Mouse (Mus musculus) heart, adult 18-20 months (tissue): ENCODE measurements around the gene Clic5. TPM values are rescaled to one million over a fixed set of nuclear protein-coding genes. Genes with fewer than 3 reads are reported as not detected.
A peak's percentile ranks its signal among the peaks of the same experiment; 100 is the strongest.
"Not testable (repeated sequence)": the region's sequence is repeated elsewhere in the genome, so short reads cannot be mapped to it uniquely, and the experiment has no call there.

ENCODE experiments used
- DNase-seq, 2 experiments: peaks; one replicate each; pipeline ENCODE4 v3.0.0; 2021 to 2022; ENCODE audit warnings: mixed read lengths in 1 of 2
- long read RNA-seq, 2 experiments: library from polyadenylated mRNA; stranded (forward); transcript quantifications; one replicate each; pipeline ENCODE4 v2.0.0; 2021
- total RNA-seq, 2 experiments: library from RNA; stranded (reverse); gene quantifications; 2 replicates each; pipeline ENCODE4 v1.2.3; 2021

Gene Clic5
- 100 to 1,000 TPM; 141 to 144 TPM for total RNA-seq
- long read RNA-seq, experiment 1, full-length matches to known transcripts: 96 of 131 reads
- long read RNA-seq, experiment 1, partial matches to known transcripts: 29 of 131 reads
- long read RNA-seq, experiment 1, other reads (novel, unspliced or antisense): 6 of 131 reads
- long read RNA-seq, experiment 2, full-length matches to known transcripts: 30 of 47 reads
- long read RNA-seq, experiment 2, partial matches to known transcripts: 1 of 47 reads
- long read RNA-seq, experiment 2, other reads (novel, unspliced or antisense): 16 of 47 reads

DNA sequence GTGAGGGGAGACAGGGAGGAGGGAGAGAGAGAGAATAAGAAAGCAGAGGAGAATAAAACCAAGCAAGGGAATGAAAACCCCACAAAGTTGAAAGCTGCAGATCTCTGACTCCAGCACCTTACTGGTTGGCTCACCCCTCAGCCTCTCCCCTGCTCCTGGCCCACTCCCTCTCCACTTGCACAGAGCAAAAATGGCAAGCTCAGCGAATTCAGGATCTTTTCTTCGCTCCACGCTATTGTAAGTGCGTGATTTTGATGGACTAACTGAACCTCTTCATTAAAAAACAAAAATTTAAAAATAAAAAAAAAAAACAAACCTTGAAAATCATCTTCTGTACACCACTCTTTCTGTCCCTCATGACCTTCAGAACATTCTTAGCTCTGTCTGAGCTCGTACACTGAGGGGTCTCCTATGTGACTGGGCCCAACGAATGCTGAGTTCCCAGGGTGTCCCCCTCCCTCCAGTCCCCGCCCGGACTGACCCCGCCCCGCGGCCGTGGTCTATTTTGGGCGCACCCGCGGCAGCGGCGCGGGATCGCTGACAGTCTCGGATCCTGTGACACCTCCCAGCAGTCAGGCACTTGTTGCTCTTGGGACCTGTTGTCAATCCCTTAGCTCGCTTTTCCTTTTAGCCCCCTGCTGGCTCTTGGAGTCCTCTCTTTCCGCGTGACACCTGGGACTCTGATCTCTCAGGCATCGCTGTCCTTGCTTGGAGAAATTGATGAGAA, at the start of gene Clic5:
Gene Clic5 (plus strand): TSS at position 543 of the 727 bp plus-strand sequence.
- DNase-seq: peak; percentile 87 to 91

DNA sequence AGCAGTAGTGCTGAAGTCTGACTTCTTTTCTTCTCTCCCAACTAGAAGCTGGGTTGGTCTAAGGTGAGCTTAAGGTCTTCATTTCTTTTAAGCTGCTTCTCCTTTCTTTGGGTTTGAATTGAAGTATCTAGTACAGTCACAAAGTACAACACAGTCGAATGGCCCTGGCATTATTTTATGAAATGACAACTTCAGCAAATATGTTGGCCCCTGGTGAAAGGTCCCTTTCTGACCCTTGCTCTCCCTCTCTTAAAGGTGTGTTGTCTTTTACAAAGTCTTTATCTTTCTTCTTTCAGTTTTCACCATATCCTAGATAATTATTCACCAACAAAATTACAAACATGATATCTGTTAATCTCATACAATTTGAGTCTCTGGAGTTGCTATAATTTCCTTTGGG, 42.6 kb upstream of the Clic5 start:
- DNase-seq: no peak

DNA sequence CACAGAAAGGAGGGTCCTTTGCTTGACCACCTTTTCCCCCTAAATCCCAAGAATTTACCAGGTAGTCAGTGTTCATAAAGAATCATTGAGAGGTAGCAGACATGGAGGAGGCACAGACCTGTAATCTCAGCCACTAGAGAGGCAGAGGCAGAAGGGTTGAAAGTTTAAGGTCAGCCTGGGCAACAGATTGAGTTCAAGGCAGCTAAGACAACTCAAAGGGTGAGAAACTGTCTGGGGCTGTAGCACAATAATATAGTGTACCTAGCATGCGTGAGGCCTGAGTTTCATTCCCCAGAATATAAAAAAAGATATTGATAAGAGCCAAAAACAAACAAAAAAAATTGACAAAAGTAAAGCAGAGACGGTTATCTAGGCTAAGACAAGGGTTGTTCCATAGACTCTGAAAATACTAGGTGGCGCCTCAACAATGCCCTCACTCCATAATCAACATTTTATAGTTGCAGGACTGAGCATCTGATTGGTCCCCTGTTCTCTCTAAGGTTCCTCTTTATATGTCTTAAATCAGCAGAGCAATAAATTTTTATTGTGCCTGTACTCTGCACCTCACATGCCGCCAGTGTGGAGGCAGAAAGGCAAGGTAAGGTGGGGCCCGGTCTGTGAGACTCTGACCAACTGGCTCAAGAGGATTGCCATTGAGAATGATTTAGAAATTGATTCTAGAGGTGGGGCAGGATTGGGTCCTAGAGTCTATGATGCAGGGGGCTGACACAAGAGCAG, 40.1 kb upstream of the Clic5 start:
- no peak for DNase-seq

- peak; percentile 47 to 82 for DNase-seq
Measured at GRCm38 (mm10) chr17:44151130-44151529, 37.3 kb upstream of the Clic5 start.

DNA sequence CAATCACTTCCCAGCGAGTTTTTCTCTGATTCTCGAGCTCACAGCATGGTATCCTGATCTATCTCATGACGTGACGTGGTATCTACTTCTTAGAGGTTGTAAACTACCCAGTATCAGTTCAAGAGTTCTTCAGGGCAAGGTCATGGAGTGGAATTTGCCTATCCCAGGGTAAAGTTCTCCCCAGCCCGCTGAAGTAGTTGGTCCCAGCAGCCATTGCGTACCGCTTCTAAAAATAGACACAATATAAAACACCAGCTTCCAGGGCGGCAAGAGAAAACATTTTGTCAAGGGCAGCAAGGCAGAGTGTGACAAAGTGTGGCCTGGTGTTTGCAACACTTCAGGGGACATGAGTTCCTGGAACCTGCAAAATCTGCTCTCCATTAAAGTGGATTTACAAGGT, 36.5 kb upstream of the Clic5 start:
- DNase-seq: peak; percentile 30 to 41

DNA sequence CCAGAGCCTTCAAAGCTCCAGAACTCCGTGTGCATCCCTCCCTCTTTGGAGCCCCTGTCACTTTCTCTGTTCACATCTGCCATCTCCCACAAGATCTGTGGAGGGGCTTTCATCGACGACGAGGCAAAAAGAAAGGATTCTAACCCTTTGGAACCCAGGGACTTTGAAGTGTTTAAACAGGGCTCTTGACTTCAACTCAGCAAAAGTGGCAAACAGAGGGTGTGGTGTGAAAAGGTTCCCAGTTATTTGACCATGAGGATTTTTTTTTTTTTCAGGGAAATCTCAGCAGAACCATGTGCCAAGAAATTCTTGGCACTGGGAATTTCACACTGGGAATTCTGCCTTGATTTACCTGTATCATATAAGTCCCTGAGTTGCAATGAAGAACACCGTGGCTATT, 34.5 kb upstream of the Clic5 start:
- no peak for DNase-seq

DNA sequence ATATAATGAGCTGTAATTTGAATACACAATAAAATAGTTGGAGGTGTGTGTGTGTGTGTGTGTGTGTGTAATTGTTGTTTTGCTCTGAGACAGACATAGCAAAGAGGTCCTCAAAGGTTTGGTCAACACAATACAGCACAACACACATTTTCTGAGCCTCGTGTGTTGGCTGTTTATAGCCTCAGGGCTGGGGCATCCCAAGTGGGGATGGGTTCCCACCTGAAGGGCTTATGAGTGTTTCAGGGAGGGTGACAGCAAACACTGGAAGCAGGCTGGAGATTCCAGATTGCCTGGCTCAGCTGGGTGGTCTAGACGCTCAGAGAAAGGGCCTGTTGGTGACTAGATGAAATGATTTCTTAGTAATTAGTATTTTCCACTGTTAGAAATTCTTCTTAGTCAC, 33.2 kb upstream of the Clic5 start:
- DNase-seq: no peak

DNA sequence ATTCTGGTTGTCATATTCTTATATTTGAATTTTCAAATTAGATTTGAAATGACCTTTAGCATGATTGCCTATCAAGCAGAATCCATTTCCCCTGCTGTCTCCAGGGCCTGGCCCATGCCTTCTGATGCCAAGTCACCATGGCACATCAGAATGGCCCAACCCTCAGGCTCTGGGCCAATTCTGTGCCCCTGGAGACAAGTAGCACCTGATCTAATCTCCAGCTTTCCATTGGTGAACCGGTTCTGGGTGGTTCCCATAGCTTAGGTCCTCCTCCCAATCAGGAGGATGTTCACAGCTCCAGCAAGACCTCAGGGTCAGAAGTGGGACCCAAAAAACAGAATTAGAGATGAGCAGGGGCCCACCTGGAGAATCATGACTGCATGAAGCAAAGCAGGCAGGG, 30.2 kb upstream of the Clic5 start:
- no peak for DNase-seq

DNA sequence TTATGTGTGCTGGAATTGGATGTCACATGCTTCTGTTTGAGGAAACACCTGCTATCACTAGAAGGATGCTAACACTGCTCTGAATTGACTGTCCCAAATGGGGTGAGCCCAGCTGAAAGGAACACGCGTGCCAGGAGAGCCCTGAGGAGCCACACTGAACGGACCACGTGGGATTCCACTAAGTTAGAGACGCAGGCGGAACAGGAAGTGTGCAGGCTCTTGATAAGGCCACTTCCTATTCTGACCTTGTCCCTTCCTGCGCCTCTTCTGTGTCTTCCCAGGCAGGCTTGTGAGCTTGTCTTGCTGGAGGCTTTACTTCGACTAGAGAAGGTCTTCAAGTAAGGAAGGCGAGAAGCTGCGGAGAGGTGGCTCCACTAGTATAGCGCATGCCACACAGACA, 27.9 kb upstream of the Clic5 start:
- peak in 1 of 2 experiments; percentile 17 for DNase-seq

DNA sequence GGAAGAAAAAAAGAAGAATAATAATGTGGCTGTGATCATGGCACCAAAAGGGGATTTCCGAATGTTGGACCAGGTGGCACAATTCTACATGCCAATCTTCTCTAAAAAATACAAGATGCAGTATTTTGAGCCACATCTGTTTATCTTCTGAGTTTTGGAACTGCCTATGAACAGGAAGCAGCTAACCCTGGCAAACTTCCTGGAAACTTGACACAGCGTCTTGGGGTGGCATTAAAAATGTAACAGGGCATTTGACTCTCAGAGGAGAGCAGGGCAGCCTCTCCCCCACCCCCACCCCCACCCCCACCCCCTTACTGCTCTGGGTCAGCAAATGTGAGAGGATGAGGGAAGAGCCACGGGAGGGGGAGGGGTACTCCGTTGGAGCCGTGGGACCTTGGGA, 25.9 kb upstream of the Clic5 start:
- peak in 1 of 2 experiments; percentile 30 for DNase-seq

- no peak for DNase-seq
Measured at GRCm38 (mm10) chr17:44162935-44163334, 25.4 kb upstream of the Clic5 start.

DNA sequence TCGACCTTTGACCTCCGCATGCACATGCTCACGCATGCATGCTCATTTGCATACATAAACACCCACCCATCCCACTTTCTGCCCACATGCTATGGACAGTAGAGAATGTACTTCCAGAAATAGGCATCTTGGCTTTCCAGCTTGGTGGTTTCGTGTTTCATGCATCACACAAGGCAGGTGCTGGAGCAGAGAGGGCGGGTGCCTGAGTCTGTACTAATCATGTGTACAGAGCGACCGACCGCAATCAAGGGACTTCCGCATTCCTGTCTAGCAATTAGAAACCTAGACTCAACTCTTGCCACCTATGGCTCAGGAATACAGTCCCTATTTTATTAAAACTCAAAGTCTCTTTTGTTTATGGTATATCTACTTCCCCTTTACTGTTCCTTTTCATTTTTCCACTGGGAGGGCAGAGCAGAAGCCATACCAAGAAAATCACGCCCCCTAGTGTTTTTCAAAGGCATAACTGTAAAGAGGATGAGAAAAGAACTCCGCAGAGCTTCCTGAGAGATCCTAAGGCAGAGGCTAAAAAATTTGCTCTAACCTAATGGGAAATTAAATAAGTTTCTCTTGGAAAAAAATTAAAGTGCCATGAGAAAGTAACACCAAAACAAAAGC, 22.5 kb upstream of the Clic5 start:
- DNase-seq: peak; percentile 21 to 41

DNA sequence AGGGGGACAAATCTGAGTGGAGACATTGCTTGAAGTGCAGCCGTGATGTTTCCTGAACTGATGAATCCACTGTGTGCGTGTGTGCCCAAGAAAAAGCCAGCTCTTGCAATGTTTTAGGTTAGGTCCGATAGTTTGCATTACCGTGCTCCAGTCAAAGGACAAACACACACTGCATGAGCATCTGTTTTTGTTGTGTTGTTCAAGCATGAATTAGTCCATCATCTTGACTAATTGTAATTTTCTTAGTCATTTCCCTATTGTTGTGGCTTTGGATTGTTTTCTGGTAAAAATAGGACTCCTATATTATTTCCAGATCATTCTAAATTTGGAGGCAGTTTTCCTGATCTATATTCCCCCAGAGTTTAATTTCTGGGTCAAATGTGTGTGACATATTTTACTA, 18.7 kb upstream of the Clic5 start:
- DNase-seq: no peak

DNA sequence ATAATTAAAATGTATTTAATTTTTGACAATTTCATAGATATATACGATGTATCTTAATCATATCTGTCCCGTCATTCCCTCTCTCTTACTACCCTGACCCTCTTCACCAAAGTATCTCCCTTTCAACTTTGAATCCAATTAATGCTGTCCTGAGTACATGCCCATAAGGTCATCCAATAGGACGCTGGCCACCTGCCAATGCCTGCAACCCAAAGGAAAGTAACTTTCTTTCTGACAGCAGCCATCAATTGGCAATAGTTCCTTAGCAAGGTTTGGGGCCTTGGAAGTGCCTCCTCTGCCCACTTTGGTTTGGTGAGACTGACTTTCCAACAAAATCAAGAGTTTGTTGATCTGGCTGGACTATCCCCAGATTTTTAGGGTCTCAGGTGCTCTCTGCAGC, 18.1 kb upstream of the Clic5 start:
- DNase-seq: peak; percentile 25 to 41

- DNase-seq: no peak
Measured at GRCm38 (mm10) chr17:44171930-44172329, 16.5 kb upstream of the Clic5 start.

DNA sequence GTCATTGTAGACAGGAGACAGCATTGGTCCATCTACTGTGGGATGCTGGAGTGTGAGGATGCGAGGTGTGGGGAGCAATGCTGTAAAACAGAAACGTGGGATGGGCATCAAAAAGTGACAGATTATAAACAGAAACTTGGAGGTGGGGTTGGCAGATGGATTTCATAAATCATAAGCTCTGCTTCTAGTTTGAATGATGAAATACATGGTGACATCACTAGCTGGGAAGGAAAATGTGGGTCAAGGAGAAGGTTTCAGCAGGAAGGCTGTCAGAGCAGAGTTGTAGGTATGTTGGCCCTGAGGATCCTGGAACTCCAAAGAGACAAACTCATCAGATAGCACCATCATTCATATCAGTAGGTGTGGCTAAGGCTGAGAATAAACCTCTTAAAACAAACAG, 15.0 kb upstream of the Clic5 start:
- DNase-seq: no peak

DNA sequence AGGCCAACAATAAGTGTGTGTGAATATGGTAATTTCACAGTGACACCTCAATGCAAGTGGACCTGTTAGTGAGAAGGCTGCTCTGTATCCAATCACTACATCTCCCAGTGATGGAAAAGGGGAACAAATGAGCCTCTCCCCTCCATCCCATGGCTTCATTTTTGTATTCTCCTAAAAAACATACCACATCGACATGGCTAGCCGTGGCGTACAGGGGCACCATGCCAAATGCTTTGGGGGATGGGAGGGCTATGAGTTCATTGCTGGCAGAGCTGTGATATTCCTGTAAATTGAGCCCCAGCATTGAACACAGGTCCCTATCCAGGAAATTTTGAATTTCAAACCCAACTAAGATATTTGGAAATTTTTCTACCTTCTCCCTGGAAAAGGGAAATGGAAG, 11.1 kb upstream of the Clic5 start:
- DNase-seq: no peak

- no peak for DNase-seq
Measured at GRCm38 (mm10) chr17:44181346-44181745, 7.0 kb upstream of the Clic5 start.

DNA sequence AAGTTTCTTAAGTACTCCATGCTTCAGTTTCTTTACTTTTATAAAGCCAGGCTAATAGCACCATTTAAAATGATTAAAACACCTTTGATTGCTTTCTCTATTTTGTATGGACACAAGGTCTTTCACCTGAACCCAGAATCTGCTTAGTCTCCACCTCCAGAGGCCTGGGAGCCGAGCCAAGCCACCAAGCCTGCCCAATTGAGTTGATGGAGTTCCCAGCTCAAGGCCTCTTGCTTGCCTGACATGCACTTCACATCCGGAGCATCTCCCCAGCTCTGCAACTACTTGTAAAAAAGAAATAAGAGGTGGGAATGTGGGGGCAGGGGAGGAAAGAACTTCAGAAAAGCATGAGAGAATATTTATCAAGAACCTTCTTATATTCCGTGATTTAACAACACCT, 1.5 kb upstream of the Clic5 start:
- no peak for DNase-seq

DNA sequence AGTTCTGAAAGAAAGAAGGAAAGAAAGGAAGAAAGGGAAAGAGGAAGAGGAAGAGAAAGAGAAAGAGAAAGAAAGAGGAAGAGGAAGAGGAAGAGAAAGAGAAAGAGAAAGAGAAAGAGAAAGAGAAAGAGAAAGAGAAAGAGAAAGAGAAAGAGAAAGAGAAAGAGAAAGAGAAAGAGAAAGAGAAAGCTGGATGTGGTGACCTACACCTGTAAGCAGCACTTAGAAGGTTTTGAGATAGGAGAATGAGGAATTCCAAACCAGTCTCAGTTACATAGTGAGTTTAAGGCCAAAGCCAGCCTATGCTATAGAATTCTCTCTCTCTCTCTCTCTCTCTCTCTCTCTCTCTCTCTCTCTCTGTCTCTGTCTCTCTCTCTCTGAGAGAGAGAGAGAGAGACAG, 847 bp upstream of the Clic5 start:
- not testable (repeated sequence) for DNase-seq

GRCm38 (mm10) chr17:44188769-44189145, 373 bp downstream of the Clic5 start:
- peak; percentile 45 to 72 for DNase-seq

DNA sequence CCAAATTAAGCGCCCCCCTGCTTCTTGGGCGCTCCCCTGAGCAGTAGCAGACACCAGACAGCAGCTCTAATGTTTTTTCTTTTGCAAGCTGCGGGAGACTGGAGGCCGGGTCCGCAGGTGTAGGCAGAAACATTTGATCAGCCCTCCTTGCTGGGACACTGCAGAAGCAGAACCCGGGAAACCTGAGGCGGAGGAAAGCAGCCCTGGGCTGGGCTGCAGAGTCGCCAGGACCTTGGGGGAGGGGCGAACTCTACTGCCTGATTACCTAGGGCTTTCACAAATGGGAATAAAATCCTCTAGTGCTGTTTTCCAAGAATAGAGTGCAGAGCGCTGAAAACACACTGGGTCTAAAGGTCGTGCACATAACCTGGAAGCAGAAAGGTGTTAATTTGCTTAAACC, 1.3 kb downstream of the Clic5 start:
- peak; percentile 66 to 77 for DNase-seq

GRCm38 (mm10) chr17:44190246-44190645, 1.9 kb downstream of the Clic5 start:
- no peak for DNase-seq
